Mouse (Mus musculus) adrenal gland, postnatal 25 days (tissue): ENCODE data around the gene 5830411N06Rik. TPM values are rescaled to one million over a fixed set of nuclear protein-coding genes. Genes with fewer than 3 reads are reported as not detected.

Source experiments
- total RNA-seq: library from RNA; stranded (reverse); gene quantifications from 2 replicates; pipeline ENCODE4 v1.2.3, GENCODE M21; 2021

5830411N06Rik gene
- total RNA-seq, 1 experiment from 2014 or later: not detected

Other genes with a start within 250 kb of the 5830411N06Rik start
- gene Zfp511, start 210.9 kb upstream of the 5830411N06Rik start, total RNA-seq: 24.5 and 26.2 TPM in 2 replicates
- 21.1 and 31.8 TPM in 2 replicates for gene Tubgcp2, start 210.6 kb upstream of the 5830411N06Rik start, total RNA-seq
- gene Msx3, start 198.2 kb upstream of the 5830411N06Rik start, total RNA-seq: not detected in 2 replicates
- 5.8 and 6.1 TPM in 2 replicates for gene Caly, start 164.7 kb upstream of the 5830411N06Rik start, total RNA-seq
- gene Prap1, start 153.9 kb upstream of the 5830411N06Rik start, total RNA-seq: not detected in 2 replicates
- 68.5 and 85.2 TPM in 2 replicates for gene Fuom, start 144.8 kb upstream of the 5830411N06Rik start, total RNA-seq
- 30.3 and 33.5 TPM in 2 replicates for gene Paox, start 131.5 kb upstream of the 5830411N06Rik start, total RNA-seq
- 435 and 524 TPM in 2 replicates for gene Echs1, start 130.8 kb upstream of the 5830411N06Rik start, total RNA-seq
- gene Mtg1, start 109.7 kb upstream of the 5830411N06Rik start, total RNA-seq: 35.9 and 39.5 TPM in 2 replicates
- gene Sprn, start 92.4 kb upstream of the 5830411N06Rik start, total RNA-seq: 0.76 and 0.79 TPM in 2 replicates
- gene Olfr522, start 82.5 kb upstream of the 5830411N06Rik start, total RNA-seq: not detected in 2 replicates
- gene Olfr523, start 74.1 kb upstream of the 5830411N06Rik start, total RNA-seq: not detected in 2 replicates
- not detected in 2 replicates for gene Olfr524, start 41.3 kb upstream of the 5830411N06Rik start, total RNA-seq
- gene Cd163l1, start 29.0 kb upstream of the 5830411N06Rik start, total RNA-seq: not detected in 2 replicates
- gene Olfr525, start 73.6 kb downstream of the 5830411N06Rik start, total RNA-seq: not detected in 2 replicates
- not detected in 2 replicates for gene Olfr527, start 86.7 kb downstream of the 5830411N06Rik start, total RNA-seq
- not detected in 2 replicates for gene Olfr60, start 114.4 kb downstream of the 5830411N06Rik start, total RNA-seq
- gene Olfr530, start 129.0 kb downstream of the 5830411N06Rik start, total RNA-seq: not detected in 2 replicates
- gene Olfr531, start 155.6 kb downstream of the 5830411N06Rik start, total RNA-seq: not detected in 2 replicates
- not detected in 2 replicates for gene Olfr532, start 174.4 kb downstream of the 5830411N06Rik start, total RNA-seq
- not detected in 2 replicates for gene Olfr533, start 216.1 kb downstream of the 5830411N06Rik start, total RNA-seq
- gene Olfr535, start 236.9 kb downstream of the 5830411N06Rik start, total RNA-seq: not detected in 2 replicates